Mouse (Mus musculus): ENCODE data around the gene Tcirg1.

The Tcirg1 gene

DNA sequence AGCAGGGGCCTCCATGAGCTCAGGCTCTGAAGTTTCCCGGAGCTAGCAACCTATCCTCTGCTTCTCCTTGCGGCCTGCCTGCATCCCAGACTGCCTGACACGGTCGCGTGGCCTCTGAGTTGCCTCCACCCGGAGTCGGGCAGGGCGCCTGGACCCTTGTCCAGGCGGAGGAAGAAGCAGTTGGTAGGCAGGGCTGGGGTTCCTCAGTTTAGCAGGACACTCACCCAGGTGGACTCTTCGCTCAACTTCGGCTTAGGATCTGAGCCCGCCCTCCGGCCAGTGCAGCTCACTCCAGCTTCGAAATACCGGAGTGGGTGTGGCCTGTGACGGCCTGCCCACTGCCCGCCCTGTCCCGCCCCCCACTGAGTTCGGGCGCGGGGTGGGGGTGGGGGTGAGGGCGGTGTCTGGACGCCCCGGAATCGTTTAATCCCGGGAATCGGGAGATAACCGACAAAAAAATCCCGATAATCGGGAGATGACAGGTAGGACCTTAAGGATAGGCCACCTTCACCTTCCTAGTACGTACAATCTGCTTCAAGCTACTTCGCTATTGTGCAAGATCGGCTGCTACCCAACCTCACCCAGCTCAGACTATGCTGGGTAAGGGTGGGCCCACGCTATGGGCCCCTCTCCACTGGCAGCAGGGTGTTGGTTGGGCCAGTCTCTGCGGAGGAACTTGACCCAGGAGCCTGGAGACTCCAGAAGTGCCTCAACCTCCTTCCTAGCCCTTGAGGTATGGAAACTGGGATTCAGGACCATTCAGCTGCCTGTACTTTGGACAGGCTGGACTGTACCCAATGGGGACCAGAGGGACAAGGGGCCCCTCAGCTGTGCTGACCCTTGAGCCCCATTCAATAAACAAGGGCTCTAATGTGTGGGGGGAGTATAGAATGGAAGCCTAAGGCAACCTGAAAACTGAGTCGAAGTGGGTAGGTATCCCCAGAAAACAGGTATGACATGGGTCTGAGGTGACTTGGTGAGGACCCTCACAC is at the start of gene Tcirg1:
Tcirg1 (minus strand) TSS at position 339 of the 992 bp plus-strand sequence.
- peak; percentile 66 to 76 for DNase-seq

DNA sequence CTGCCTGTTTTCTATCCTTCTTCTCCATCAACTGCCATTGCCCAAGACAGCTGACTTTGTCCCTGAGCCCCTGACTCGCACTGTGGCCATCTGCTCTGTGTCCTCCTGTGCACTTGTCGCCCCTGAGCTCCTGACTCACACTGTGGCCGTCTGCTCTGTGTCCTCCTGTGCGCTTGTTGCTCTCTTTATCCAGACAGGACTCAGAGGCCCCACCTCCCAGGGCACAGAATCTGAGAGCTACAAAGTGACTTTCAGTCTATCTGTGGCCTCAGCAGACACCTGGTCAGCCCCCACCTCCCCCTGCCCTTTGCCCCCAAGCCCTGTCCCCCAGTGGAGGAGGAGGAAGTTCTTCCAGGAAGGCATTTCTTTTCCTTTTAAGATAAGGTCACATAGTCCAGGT is 48.9 kb upstream of the Tcirg1 start:
- DNase-seq = no peak

DNA sequence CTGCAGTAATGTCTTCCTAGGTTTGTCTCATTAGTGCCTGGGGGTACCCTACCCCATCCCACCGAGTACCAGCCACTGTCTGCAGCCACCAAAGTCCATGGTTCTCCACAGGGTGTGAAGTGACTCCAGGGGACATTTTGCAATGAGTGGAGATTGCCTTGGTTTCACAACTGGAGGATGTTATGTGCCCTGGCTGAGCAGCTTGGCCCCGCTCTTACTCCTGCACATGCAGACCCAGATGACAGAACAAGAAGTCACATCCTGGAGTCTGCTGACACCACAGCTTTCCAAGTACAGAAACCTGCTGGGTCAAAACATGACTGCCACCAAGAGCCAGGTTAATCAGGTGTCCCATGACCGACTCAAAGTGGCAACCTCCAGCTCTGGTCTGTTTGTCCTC is 48.1 kb upstream of the Tcirg1 start:
- DNase-seq = no peak

DNA sequence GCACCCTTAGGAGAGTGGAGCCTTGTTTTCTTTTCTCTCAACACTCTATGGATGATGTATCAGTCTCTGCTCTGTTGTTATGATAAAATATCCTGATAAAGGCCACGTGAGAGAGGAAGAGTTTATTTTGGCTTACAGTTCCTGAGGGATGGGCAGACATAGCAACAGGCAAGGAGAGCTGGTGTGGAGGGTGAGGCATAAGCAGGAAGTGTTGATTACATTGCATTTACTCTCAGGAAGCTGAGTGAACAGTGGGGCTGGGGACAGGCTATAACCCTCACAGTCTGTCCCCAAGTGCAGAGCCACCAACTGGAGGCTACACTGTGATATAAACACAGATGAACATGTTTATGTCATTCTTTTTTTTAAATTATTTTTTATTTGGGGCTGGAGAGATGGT is 45.2 kb upstream of the Tcirg1 start:
- DNase-seq = no peak

DNA sequence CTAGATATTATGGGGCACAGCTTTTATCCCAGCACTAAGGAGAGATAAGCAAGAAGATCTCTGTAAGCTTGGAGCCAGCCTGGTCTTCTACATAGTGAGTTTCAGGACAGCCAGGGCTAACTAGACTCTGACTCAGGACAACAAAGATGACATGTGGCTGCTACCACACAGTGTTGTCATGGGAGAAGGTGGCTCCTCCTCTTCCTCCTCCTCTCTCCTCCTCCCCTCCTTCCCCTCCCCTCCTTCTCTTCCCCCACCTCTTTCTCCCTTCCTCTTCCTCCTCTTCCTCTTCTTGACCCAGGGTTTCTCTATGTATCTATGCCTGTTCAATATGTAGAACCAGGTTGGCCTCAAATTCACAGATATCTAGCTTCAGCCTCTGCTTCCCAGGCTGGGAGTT is 44.5 kb upstream of the Tcirg1 start:
- DNase-seq = no peak

DNA sequence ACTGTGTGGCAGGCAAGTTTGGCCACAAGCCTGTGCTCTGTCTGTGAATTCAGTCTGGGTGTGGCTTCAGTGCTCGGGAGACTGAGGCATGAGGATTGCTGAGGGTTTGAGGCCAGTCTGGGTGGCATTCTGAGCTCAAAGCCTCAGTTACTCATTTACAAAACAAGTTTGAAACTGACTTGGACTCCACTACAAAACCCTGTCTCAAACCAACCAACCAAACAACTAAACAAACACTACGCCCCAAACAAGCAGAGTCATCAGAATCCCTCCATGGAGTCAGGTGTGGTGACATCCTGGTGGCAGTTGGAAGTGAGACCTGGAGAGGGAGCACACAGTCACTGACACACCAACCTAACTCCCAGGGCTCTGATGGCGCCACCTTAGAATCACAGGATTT is 43.4 kb upstream of the Tcirg1 start:
- DNase-seq = no peak

DNA sequence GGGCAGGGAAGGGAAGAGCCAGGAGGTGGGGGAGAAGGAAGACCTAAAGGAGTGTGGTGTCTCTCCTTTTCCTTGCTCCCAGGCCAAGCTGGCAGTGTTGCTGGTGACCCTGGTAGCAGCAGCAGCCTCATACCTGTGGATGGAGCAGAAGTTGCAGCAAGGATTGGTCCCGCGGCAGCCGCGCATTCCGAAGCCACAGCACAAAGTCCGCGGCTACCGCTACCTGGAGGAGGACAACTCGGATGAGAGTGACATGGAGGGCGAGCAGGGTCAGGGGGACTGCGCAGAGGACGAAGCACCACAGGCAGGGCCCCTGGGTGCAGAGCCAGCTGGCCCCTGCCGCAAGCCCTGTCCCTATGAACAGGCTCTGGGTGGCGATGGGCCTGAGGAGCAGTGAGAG is 41.6 kb upstream of the Tcirg1 start:
- no peak for DNase-seq

DNA sequence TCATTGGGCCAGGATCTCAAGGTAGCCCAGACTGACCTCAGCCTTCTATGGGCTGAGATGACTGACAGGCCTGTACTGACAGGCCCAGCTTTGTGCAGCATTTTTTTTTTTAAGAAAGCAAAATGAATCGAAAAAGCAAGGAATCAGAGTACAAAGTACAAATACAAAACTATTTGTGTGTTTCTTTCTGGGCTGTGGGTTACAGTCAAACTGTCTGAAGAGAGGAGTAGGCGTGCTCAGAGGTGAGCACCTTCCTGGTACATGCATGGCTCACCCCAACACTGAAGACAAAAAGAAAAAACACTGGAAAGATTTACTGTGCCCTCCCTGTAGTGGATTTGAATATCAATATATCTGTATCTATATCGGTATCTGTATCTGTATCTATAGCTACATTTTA is 40.9 kb upstream of the Tcirg1 start:
- no peak for DNase-seq

DNA sequence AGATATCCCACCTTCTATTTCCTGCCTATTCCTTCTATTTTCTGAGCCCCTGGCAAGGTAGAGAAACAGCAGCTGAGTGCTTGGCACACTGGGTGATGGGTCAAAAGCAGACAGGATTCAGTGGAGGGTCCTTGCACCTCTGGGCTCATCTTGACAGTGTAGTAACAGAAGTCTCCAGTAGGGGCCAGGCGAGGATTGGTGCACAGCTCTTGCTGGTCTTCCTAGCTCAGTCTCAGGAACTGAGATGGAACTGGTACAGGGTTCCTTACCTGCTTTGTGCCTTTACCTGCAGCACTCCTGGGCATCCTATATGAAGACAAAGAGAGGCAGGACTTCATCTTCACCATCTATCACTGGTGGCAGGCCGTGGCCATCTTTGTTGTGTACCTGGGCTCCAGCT is 39.8 kb upstream of the Tcirg1 start:
- DNase-seq = peak; percentile 39 to 65

DNA sequence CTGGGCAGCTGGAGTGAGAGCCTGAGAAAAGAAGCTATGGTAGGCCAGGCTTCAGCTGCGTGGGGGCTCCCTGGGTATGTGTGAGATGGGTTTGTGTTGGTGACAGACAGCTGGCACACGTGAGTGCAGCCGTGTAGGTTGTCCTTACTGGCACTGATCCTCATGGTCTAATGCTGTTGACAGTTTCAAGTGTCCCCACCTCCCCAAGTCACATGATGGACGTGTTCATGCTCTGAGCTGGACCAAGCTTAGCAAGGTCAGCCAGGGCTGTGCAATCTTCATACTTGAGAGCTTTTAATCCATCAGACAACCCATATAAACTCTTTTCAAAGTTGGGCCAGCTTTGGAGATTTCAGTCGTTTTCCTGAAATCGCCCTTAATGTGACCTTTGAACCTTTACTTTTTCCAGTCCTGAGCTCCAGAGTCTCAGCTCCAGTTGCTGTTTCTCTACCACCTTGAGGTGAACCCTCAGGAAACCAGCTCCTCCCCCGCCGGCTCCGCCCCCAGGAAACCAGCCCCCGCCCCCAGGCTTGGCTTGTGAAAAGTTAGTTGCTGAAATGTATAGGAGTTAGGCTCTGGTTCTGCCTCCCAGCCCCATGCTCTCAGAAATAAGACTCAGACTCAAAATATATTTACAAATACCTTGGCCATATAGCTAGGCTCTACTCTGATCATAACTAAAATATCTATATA is 39.1 kb upstream of the Tcirg1 start:
- DNase-seq = peak; percentile 51 to 66

DNA sequence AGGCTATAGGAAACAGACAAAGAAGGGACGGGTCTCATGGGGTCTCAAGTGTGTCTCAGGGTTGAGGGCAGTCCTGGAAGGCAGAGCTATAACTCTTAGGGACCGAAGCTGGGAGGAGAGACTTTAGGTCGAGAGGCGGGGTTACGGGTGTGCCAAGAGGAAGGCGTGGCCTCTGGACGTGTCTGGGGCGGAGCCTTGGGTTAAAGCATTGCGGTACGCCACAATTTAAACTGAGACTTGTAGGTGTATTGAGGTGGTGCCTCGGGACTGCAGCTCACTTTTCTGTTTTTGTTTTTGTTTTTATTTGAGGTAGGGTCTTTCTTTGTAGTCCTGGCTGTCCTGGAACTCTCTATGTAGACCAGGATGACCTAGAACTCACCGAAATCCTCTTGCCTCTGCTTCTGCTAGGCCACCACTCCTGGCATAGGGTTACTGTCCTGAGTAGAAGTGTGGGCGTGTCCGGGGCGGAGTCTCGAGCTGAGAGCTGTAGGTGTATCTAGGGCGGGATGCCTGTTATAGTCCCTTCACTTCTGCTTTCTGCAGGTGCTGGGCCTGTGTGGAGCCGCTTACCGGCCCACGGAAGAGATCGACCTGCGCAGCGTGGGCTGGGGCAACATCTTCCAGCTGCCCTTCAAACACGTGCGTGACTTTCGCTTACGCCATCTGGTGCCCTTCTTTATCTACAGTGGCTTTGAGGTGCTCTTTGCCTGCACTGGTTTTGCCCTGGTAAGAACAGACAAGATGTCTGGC is 36.2 kb upstream of the Tcirg1 start:
- DNase-seq = peak; percentile 81 to 85

DNA sequence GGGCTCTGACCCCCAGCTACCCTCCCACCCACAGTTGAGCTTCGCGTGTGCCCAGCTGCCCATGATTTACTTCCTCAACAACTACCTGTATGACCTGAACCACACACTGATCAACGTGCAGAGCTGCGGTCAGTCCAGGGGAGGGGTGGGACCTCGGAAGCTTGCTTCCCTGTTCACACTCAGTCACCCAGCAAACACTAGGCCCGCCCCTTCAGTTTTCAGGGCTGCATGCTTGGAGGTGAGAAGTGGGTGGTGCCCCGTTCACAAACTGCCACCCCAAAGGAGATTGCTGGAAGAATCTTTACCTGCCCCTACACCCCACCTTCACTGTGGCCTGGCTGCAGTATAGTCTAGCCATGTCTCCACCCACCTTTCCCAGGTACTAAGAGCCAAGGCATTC is 35.4 kb upstream of the Tcirg1 start:
- DNase-seq = no peak

DNA sequence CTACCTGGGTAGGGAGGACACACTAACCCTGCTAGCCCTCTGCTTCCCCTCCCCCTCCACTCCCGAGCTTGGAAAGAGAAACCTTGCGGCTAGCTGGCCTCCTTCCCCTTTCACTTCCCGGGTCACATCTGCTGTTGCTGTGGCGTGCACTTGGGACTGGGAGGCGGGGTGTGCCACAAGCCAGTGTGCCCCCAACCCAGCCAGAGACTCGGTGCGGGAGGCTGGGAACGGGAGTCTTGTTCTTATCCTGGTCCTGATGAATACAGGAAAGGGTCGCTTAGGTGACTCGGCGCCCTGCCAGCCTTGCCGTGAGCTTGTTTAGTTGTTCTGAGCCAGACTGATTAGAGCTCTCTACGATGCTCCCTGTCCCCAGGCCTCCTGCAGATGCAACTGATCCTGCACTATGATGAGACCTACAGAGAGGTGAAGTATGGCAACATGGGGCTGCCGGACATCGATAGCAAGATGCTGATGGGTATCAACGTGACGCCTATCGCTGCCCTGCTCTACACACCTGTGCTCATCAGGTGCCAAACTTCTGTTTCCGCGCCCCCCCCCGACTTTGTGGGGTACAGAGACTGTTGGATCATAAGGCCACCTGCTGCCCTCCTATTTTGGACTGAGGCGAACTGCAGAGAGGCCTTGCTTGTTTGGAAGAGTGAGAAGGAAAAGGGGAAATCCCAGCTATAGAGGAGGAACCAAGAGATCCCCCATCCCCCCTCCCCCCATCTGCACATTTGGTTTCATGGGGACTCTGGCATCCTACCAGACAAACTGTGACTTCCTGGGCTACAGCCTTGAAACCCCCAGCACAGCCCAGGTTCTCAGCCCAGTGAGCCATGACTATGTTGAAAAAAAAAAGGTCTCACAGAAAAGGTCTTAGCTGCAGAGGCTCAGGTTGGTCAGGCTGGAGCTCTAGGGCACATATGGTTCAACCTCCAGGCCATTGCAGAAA is 29.2 kb upstream of the Tcirg1 start:
- peak; percentile 82 to 84 for DNase-seq

DNA sequence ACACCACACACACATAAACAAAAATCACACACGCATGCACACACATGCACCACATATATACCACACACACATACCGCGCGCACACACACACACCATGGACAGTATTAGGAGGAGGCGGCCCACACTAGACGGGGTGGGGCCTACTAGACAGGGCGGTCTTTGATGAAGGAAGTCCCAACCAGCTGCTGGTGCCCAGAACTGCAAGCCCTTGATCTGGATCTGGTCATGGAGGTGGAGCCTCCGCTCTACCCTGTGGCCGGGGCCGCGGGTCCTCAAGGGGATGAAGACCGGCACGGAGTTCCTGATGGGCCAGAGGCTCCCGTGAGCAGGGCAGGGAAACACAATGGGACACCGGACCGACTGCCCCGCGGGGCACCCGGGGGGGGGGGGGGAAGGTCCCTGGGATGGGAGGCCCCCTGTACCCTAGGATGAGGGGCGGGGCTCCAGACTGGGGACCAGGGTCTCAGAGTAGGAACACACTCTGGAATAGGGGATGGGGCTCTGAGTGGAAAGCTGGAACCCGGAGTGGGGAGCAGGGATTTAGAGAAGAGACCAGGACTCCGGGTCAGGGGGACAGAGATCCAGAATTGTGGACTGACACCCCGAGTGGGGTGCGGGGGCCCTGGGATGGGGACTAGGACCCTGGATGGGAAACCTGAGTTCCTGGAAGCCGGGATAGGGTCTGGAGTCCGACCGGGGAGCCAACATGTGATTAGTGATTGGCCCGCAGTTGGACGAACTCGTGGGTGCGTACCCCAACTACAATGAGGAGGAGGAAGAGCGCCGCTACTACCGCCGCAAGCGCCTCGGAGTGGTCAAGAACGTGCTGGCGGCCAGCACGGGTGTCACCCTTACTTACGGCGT is 28.3 kb upstream of the Tcirg1 start, which contains the start of gene Unc93b1:
Unc93b1 (plus strand) TSS at position 155 of the 864 bp plus-strand sequence.
- peak; percentile 74 to 76 for DNase-seq

DNA sequence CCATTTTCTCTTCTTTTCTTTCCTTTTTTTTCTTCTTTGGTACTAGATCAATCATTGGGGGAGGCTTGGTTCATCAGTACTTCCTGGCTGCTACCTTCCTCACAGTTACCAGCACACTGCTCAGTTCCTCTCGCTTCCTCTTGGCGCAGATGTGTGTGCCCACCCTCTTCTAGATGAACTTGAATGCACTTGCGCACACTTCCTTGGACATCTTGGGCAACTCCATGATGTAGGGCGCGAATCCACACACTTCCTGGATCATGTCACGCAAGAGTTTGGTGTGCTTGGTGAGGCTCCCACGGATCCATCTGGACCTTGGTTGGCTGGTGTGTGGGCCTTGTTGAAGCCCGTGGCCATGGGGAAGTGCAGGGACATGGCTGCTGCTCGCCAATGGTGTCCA is 24.8 kb upstream of the Tcirg1 start:
- no peak for DNase-seq

DNA sequence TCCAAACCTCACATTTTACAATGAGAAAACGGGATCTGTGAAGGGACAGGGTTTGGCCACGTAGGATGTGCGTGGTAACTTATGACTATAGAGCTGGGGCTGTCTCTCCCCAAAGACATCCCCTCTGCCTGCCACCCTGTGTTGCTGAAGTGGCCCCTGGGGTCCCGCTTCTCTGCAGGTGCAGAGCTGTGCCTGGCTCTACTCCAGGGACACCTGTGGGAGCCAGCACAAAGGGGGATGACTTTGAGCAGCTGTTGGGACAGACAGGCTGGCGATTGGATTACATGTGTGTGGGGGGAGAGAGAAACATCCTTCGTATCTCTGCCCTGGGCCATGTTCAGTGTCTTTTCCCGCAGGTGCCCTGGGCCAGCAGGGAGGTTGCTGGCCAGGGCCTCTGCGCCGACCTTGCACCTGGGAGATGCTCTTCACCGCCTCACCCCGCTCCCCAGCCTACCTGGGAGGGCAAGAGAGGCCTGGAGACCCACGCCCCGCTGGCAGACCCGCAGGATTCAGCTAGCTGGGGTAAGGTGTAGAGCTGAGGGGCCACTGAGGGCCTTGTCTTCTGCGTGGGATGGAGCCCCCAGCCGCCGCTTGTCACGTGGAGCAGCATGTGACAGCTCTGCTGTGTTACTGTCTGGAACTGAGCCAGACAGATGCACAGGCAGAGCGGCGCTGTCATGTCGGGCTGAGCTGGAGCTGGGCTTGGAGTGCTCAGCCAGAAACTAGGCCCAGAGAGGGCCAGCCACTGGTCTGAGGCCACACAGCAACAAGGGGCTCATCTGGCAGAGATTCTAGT is 23.5 kb upstream of the Tcirg1 start:
- DNase-seq = peak in 1 of 2 experiments; percentile 38

DNA sequence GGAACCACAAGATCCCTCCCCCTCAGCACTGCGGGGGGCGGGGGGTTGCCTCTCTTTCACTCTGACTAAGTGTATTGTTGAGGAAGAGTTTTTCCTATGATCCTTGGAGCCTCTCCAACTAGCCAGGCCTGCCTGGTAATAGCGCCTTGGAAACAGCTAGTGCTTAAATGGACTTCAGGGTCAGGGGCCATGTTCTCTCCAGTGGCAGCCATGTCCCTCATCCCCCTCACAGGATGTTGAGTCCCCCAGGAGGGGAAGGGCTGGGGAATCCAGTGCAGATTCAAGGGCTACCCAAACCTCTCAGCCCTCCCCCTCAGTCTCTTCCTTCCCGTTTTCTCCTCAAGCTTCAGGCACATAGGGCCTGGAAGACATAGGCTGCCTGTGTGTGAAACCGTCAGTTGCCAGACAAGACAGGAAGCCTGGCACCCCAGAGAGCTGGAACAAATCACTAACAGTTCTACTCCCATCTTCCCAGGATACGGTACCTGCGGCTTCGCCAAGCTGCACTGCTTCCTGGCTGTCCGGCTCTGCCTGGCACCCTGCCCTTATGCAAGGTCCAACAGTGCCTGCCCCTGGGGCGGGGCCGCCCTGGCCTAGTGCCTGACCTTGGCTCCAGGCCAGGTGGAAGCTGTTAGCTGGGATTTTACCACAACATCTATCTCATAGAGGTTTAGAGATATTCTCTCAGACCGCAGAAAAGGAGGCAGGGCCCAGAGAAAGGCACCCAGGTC is 22.4 kb upstream of the Tcirg1 start, which contains the start of gene Aldh3b1:
Aldh3b1 (minus strand) TSS at position 598 of the 731 bp plus-strand sequence.
- DNase-seq = peak; percentile 55 to 63

DNA sequence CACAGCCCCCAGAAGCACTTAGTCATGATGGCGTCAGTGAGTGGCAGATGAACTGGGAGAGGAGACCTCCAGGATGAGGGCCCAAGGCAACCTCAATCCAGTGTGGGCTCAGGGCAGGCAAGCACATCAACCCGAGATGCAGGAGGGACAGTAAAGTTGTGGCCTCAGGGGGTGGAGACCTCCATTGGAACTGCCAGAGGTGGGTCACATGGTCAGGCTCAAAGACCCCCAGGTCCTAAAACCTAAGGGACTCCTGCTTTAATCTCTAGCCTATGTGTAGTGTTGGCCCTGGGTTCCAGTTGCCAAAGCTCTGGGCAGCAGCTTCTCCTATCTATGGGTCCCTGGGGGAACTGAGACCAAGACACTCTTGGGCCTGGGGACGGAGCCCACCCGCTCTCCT is 21.8 kb upstream of the Tcirg1 start:
- no peak for DNase-seq

DNA sequence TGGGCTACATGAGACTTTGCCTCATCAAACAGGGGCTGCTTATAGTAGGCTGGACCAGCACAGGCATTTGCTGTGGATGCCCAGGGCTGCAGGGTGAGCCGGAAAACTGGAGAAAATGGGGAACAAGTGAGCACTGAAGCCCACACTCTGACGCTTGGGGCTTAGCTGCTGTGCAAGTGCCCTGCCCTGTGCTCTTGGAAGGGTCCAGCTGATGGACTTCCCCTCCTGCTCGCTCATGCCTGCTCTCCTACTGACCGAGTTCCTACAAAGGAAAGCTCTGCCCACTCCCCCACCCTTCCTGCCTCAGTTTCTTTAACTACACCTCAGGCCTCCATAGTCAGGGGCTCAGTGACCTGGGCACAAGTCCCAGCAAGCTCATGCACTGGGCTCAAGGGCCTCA is 21.1 kb upstream of the Tcirg1 start:
- DNase-seq = no peak

Measured in spleen, adult 18-20 months (tissue).